Mouse (Mus musculus) liver, embryonic 14.5 days (tissue): ENCODE measurements around the gene Zdhhc6.

Experiments
- CTCF ChIP-seq: IDR thresholded peaks from 2 replicates; pipeline ENCODE4 v1.5.1; 2016; ENCODE audit warnings: antibody characterized with exemption, low read depth, control low read depth
- EP300 ChIP-seq: IDR thresholded peaks from 2 replicates; pipeline ENCODE4 v1.6.1; 2016; ENCODE audit warnings: antibody characterized with exemption, low read depth

DNA sequence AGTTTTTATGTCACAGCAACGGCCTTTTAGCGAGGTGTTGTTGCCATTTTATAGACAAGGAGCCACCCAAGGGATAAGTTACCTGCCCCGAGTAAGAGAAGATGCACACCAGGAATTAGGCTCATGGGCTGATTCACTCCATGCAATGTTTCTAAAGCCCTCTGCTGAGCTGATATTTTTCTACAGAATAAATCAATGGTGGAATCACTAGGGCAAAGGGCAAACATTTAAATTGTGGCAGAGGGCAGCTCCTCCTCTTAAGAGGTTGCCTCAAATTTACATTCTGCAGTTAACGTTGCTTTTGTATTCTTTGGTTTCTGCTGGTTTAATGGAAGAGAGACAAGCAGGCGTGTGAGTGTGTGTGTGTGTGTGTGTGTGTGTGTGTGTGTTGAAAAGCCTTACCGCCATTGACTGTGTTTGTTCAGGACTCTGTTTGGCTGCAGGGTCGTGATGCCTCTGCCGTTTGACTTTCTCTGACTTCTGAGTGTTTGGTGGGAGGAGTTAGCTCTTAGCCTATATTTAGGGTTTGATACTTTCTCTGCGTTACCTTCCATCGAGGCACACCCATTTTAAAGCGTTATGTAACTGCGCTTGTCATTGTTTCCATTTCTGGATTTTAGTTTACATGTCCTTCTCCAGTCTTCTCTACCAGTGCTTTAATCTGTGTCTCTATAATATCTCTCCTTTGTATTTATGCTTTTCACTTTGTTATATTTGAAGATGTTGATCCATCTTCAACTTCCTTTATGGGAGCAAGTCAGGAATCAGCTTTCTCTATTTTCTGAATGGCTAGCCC lies 55.2 kb downstream of the Zdhhc6 start:
- no peak for TF ChIP-seq CTCF
- no peak for TF ChIP-seq EP300
